ENCODE assay signal across 9 mouse cellular contexts in genomic region chr8:117660358-117661031, GRCm38 (mm10). TPM values are rescaled to one million over a fixed set of nuclear protein-coding genes. Genes with fewer than 3 reads are reported as not detected.
DNase-seq lines count a peak whose midpoint lies in the region; ATAC-seq lines count a peak whose summit lies in the region.
"Had no signal": no experiment of that assay in that cellular context is flagged by ENCODE, and none has a peak within 500 bp of the region (broad histone marks: within the 10 kb centered on the region; RNA-seq: fewer than 3 reads in every experiment).

No protein-coding gene starts in this region.

- no peak overlapping the region for H3K27ac ChIP-seq in hindbrain, embryonic 15.5 days (replicated peaks)
- H3K27ac ChIP-seq: liver, embryonic 15.5 days had no signal

- H3K4me1 ChIP-seq in hindbrain, embryonic 15.5 days (replicated peaks), result peaks cover 13% of the 10 kb centered on the region
- H3K4me1 ChIP-seq: liver, embryonic 15.5 days had no signal

- no peak overlapping the region for H3K9ac ChIP-seq in hindbrain, embryonic 15.5 days
- H3K9ac ChIP-seq: liver, embryonic 15.5 days had no signal

- no peak overlapping the region for H3K4me3 ChIP-seq in hindbrain, embryonic 15.5 days
- H3K4me3 ChIP-seq: liver, embryonic 15.5 days had no signal

- peak; percentile 5 to 20 for DNase-seq in cerebellum, postnatal 10 days
- no peak for DNase-seq in cerebellum, postnatal 36 days
- peak; percentile 33 for DNase-seq in fibroblast of lung, adult 2 months (ENCODE audit: low read depth)
- peak; percentile 57 for DNase-seq in lung, postnatal 10 days
- peak; percentile 35 for DNase-seq in right cerebral cortex, postnatal 25 days
- DNase-seq in urinary bladder, postnatal 36 days (ENCODE audit: low spot score in 2 of 2), result no peak
- DNase-seq in gastrocnemius, adult 18-20 months (ENCODE audit: low spot score), result no peak

- 19% methylated on average over 11 of the region's 11 CpGs for WGBS in hindbrain, embryonic 15.5 days

- no peaks in the 10 kb centered on the region for H3K36me3 ChIP-seq in hindbrain, embryonic 15.5 days
- H3K36me3 ChIP-seq: liver, embryonic 15.5 days had no signal

- H3K27me3 ChIP-seq in hindbrain, embryonic 15.5 days, result no peaks in the 10 kb centered on the region
- H3K27me3 ChIP-seq: liver, embryonic 15.5 days had no signal

- no peaks in the 10 kb centered on the region for H3K9me3 ChIP-seq in hindbrain, embryonic 15.5 days
- H3K9me3 ChIP-seq: liver, embryonic 15.5 days had no signal

- peak overlapping the region; percentile 14; the same call in 1 of the 2 replicates for H3K4me2 ChIP-seq in hindbrain, embryonic 15.5 days
- H3K4me2 ChIP-seq: liver, embryonic 15.5 days had no signal

- ATAC-seq in hindbrain, embryonic 15.5 days (ENCODE audit: low FRiP score, low read depth), result peak; percentile 87; the same call in 1 of the 2 replicates

RNA-seq across cellular contexts. Expression of gene Sdr42e1, which starts 13.0 kb away (rescaled TPM):
- 1.6 and 2.1 TPM in 2 replicates for polyA plus RNA-seq in hindbrain, embryonic 15.5 days (2015; fragmentation: Nextera tagmentation; extraction: Ambion mirVana)
- total RNA-seq in gastrocnemius, adult 18-20 months (2021), result under 1 TPM; 0.25 to 0.40 TPM

RNA-seq across cellular contexts. Expression of gene Hsd17b2, which starts 41.2 kb away (rescaled TPM):
- 0.24 and 0.26 TPM in 2 replicates for polyA plus RNA-seq in hindbrain, embryonic 15.5 days (2015; fragmentation: Nextera tagmentation; extraction: Ambion mirVana)
- total RNA-seq in gastrocnemius, adult 18-20 months (2021), result not detected

Comparison
In these comparisons a context has a peak if more than half of its experiments do, and no peak if none do; other contexts are left out.
1. DNase-seq: peak in cerebellum, postnatal 10 days (2 of 2), fibroblast of lung, adult 2 months (single experiment), lung, postnatal 10 days (single experiment) and right cerebral cortex, postnatal 25 days (single experiment); none in cerebellum, postnatal 36 days (0 of 2), urinary bladder, postnatal 36 days (0 of 2) and gastrocnemius, adult 18-20 months (single experiment).